Mouse (Mus musculus) left cerebral cortex, postnatal 36 days (tissue): ENCODE data around the gene Pah. TPM values are rescaled to one million over a fixed set of nuclear protein-coding genes. Genes with fewer than 3 reads are reported as not detected.

Source experiments
- DNase-seq, 2 experiments: peaks; one replicate each; pipeline ENCODE4 v3.0.0; 2021 to 2022; ENCODE audit warnings: low spot score in 2 of 2, mixed read lengths in 1 of 2
- intact Hi-C: fragments of 180-260 bp; cut with DNase I; formaldehyde crosslinking; loops from one replicate; pipeline ENCODE4 v1.15.1; 2025
- total RNA-seq, 2 experiments: library from RNA; stranded (reverse); gene quantifications; 2 replicates each; pipeline ENCODE4 v1.2.3; 2021

Pah gene
- total RNA-seq, 2 experiments from 2014 or later: 0.20 to 0.97 TPM

GRCm38 (mm10) chr10:87597075-87597677 is 75.6 kb downstream of the Pah start:
- intact Hi-C loops: loop anchor here (5.0 kb wide), 1 partner anchor 730 kb away; no protein-coding TSS in a partner anchor

GRCm38 (mm10) chr10:87602151-87602550 is 80.6 kb downstream of the Pah start:
- intact Hi-C loops: no loop called here
- DNase-seq: no peak

More at GRCm38 (mm10) chr10:87597075-87597677, 75.6 kb downstream of the Pah start:
- DNase-seq: peak; percentile 10 to 11

- DNase-seq: no peak
- intact Hi-C loops: no loop called here
Measured at GRCm38 (mm10) chr10:87625196-87625595, 103.6 kb downstream of the Pah start.

Other genes with a start within 250 kb of the Pah start
- gene Ascl1, start 28.1 kb upstream of the Pah start, total RNA-seq: 1 to 10 TPM; 5.8 to 7.2 TPM